Mouse (Mus musculus) ES-Bruce4 (cell line): ENCODE measurements at regions not wholly inside any gene's neighbourhood (a gene's known extent, or its start where the extent isn't known, plus 50 kb on each side); places are given as distances from the start of the nearest gene placed in this dataset.
"Not testable (repeated sequence)": the region's sequence is repeated elsewhere in the genome, so short reads cannot be mapped to it uniquely, and the experiment has no call there.

ENCODE experiments used
- H3K27ac ChIP-seq: 2 replicates; pipeline ENCODE4 v1.5.1; 2012; ENCODE audit warnings: low read length, inconsistent platforms; ENCODE audit not compliant: insufficient read depth
- H3K27me3 ChIP-seq: 2 replicates; pipeline ENCODE4 v1.6.1; 2012; ENCODE audit warnings: mild to moderate bottlenecking, low read length, inconsistent platforms; ENCODE audit not compliant: control insufficient read depth, poor library complexity, insufficient read depth, severe bottlenecking
- H3K36me3 ChIP-seq: 2 replicates; pipeline ENCODE4 v1.6.1; 2012; ENCODE audit warnings: inconsistent platforms, mild to moderate bottlenecking, low read length, moderate library complexity; ENCODE audit not compliant: control insufficient read depth, poor library complexity, insufficient read depth, severe bottlenecking
- H3K4me1 ChIP-seq: one replicate; pipeline ENCODE4 v1.8.1; 2011; ENCODE audit warnings: low read length; ENCODE audit not compliant: control insufficient read depth, insufficient read depth
- H3K4me3 ChIP-seq: 2 replicates; pipeline ENCODE4 v1.5.1; 2011; ENCODE audit warnings: low read depth, mild to moderate bottlenecking, low read length
- H3K9ac ChIP-seq: 2 replicates; pipeline ENCODE4 v1.6.1; 2012; ENCODE audit warnings: low read depth, mild to moderate bottlenecking, inconsistent platforms; ENCODE audit not compliant: poor library complexity, severe bottlenecking
- H3K9me3 ChIP-seq: replicated peaks from 2 replicates; pipeline ENCODE4 v1.6.1; 2012; ENCODE audit warnings: mild to moderate bottlenecking, low read length, inconsistent platforms; ENCODE audit not compliant: control insufficient read depth, poor library complexity, insufficient read depth, severe bottlenecking
- CTCF ChIP-seq: IDR thresholded peaks from one replicate; pipeline ENCODE4 v1.8.1; 2011; ENCODE audit warnings: low read depth, low read length
- EP300 ChIP-seq: IDR thresholded peaks from 2 replicates; pipeline ENCODE4 v1.6.1; 2011; ENCODE audit warnings: low read depth, low read length; ENCODE audit not compliant: insufficient read depth
- POLR2A ChIP-seq: IDR thresholded peaks from one replicate; pipeline ENCODE4 v1.8.1; 2011; ENCODE audit warnings: low read length; ENCODE audit not compliant: insufficient read depth

DNA sequence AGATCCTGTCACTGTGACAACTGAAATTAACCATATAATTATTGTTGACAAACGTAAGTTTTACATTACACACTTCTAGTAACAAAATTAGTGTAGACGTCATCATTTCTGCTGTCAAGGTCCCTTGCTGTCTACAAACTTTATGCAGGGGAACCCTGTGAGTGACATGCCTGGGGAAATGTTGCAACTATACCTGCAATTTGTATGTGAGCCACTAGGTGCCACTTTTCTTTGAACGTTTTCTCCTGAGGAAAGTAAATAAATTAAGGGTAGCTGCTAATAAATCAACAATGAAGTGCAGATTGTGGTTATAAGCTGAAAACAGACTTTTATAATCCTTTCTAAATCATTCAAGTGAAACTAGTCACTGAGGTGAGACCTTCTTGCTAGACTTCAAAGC, 457.3 kb upstream of the Ercc4 start:
- TF ChIP-seq CTCF = no peak
- no peak for TF ChIP-seq POLR2A
- TF ChIP-seq EP300 = no peak

DNA sequence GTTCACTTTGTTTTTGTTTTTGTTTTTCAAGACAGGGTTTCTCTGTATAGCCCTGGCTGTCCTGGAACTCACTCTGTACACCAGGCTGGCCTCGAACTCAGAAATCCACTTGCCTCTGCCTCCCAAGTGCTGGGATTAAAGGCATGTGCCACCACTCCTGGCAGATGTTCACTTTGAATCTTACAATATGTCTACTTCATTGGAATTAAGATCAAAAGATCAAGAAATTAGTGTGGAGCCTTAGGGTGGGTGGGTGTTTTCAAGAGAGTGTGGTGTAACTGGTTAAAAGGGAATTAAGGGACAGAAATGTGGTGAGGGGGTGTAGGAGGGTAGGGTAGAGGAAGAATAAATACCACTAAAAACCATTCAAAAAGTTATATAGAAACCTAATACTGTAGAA, 435.8 kb upstream of the Ercc4 start:
- H3K27me3 ChIP-seq, H3K27ac ChIP-seq, H3K9ac ChIP-seq, H3K36me3 ChIP-seq, H3K4me3 ChIP-seq, H3K9me3 ChIP-seq, H3K4me1 ChIP-seq: not testable (repeated sequence)

More for the DNA sequence above, 457.3 kb upstream of the Ercc4 start:
- no peaks in the 10 kb centered on the region for H3K9me3 ChIP-seq
- H3K27me3 ChIP-seq = no peaks in the 10 kb centered on the region
- H3K36me3 ChIP-seq = no peaks in the 10 kb centered on the region
- H3K4me1 ChIP-seq = no peaks in the 10 kb centered on the region
- H3K4me3 ChIP-seq = no peak overlapping the region
- H3K27ac ChIP-seq = no peak overlapping the region
- H3K9ac ChIP-seq = no peak overlapping the region

DNA sequence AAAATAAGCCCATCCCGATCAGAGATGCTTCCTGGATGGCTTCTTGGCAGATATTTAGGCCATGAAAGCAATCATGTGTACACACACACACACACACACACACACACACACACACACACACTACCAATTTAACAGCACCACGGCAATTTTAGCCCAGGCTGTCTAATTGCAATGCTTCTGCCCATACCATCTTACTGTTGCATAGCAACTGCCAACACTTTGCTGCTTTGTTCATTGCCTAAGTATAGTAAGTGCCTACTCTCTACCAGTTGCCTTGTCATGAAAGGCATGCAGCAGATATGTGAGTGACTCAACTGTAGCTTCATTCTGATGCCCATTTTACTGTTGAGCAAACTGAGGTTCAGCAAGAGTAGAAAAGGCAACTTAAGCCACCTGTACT, 428.0 kb upstream of the Ercc4 start:
- no peaks in the 10 kb centered on the region for H3K27me3 ChIP-seq
- H3K36me3 ChIP-seq = no peaks in the 10 kb centered on the region
- no peaks in the 10 kb centered on the region for H3K9me3 ChIP-seq
- H3K27ac ChIP-seq = no peak overlapping the region
- TF ChIP-seq EP300 (no peak), POLR2A (no peak), CTCF (no peak)
- H3K4me3 ChIP-seq = no peak overlapping the region
- H3K9ac ChIP-seq = no peak overlapping the region
- H3K4me1 ChIP-seq = no peaks in the 10 kb centered on the region

DNA sequence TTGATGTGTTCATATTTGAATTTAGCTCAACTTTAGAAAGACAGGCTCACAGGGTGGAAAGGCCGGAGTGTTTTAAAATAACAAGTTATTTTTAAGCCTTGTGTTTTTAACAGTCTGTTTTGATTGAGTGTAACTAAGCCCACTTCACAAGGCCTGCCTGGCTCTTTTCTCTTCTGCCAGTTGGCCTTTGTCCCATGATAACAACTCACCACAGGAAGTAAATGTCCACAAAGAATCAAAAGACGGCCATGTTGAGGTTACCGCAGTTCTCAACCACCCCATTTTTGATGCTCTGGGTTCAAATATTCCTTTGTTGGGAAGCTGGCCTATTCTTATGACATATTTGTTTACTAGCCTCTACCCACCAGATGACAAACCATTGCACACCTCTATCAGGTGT, 423.7 kb upstream of the Ercc4 start:
- Histone ChIP-seq H3K27ac (no peak overlapping the region), H3K27me3 (no peaks in the 10 kb centered on the region), H3K4me1 (no peaks in the 10 kb centered on the region), H3K36me3 (no peaks in the 10 kb centered on the region), H3K9me3 (no peaks in the 10 kb centered on the region), H3K4me3 (no peak overlapping the region), H3K9ac (no peak overlapping the region)
- TF ChIP-seq CTCF (no peak), POLR2A (no peak)

DNA sequence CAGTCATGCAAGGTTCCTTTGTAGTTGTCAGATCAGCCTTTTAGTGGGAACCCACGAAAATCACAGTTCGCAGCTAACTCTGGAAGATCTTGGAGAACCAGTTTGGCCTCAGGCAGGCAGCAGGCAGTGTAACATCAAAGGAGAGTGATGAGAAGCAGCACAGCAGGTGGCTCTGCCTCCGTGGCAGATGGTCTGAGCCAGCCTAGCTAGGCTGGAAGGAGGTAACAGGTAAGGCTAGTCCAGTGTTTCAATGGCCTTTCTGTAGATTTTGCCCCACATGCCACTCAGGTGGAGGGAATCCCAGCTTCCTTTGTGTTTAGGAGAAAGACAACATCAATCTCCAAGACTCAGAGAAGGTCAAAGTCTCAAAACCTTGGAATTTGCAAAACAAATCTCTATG, 417.7 kb upstream of the Ercc4 start:
- TF ChIP-seq CTCF (no peak), POLR2A (no peak), EP300 (no peak)
- H3K27me3 ChIP-seq = no peaks in the 10 kb centered on the region
- H3K4me1 ChIP-seq = no peaks in the 10 kb centered on the region
- H3K9ac ChIP-seq = no peak overlapping the region
- H3K27ac ChIP-seq = no peak overlapping the region
- no peaks in the 10 kb centered on the region for H3K9me3 ChIP-seq
- no peaks in the 10 kb centered on the region for H3K36me3 ChIP-seq
- H3K4me3 ChIP-seq = no peak overlapping the region

DNA sequence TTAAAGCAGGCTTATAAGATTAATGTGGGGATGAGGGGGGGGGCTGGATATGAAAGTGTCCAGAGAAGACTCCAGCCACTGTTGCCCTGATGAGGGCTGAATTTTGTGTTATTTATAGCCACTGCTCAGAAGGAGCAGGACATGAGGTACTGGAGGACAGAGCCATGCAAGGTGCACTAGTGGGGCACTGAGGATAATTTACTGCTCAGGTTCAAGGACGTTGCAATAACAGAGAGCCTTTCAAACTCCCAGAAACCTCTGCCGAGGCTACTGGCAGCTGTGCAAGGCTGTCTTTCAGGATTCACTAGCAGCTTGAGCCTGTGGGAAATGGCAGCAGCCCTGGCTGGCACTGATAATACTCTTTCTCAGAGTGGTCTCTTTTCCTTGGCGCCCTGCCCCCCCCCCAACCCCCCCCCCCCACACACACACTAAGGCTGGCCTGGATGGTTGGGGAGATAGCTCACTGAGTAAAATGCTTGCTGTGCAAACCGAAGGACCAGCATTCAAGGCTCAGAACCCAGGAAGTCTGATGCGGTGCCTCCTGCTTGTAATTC, 416.7 kb upstream of the Ercc4 start:
- no peak overlapping the region for H3K4me3 ChIP-seq
- H3K27me3 ChIP-seq = no peaks in the 10 kb centered on the region
- H3K9me3 ChIP-seq = no peaks in the 10 kb centered on the region
- no peak for TF ChIP-seq EP300
- TF ChIP-seq POLR2A = no peak
- no peak for TF ChIP-seq CTCF
- H3K27ac ChIP-seq = no peak overlapping the region
- no peaks in the 10 kb centered on the region for H3K4me1 ChIP-seq
- no peaks in the 10 kb centered on the region for H3K36me3 ChIP-seq
- H3K9ac ChIP-seq = no peak overlapping the region
